Comparison of ENCODE assay signal across 24 mouse cellular contexts in the genomic region with DNA sequence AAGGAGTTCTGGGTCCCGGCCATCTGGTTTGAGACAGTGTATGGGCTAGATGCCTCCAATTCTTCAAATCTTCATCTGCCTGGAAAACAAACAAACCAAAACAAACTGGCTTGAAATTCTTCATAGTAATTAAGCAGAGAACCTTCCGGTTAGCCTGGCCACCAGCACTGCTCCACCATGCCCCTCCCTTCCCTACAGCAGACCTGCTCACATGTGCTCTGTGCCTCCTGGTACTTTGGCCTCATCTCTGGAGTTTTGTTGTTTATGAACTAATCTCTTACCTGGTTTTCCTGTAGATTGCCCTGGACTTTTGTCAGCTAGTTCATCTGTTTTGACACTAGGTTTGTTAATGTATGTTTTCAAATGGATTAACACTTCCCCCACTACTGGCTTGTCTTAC. TPM values are rescaled to one million over a fixed set of nuclear protein-coding genes. Genes with fewer than 3 reads are reported as not detected.
DNase-seq lines count a peak whose midpoint lies in the region; ATAC-seq lines count a peak whose summit lies in the region.
"Had no signal": no experiment of that assay in that cellular context is flagged by ENCODE, and none has a peak within 500 bp of the region (broad histone marks: within the 10 kb centered on the region; RNA-seq: fewer than 3 reads in every experiment).

No protein-coding gene starts in this region.

- H3K27me3 ChIP-seq in intestine, embryonic 14.5 days (replicated peaks; ENCODE audit: control insufficient read depth, insufficient read depth, low read length): no peaks in the 10 kb centered on the region
- H3K27me3 ChIP-seq in intestine, embryonic 15.5 days (replicated peaks): no peaks in the 10 kb centered on the region
- H3K27me3 ChIP-seq in kidney, embryonic 14.5 days (ENCODE audit: control insufficient read depth, insufficient read depth, low read length): no peaks in the 10 kb centered on the region
- H3K27me3 ChIP-seq: embryonic facial prominence, embryonic 12.5 days; limb, embryonic 15.5 days; neural tube, embryonic 12.5 days had no signal

- no peaks in the 10 kb centered on the region for H3K36me3 ChIP-seq in intestine, embryonic 14.5 days (ENCODE audit: control insufficient read depth, insufficient read depth, low read length)
- no peaks in the 10 kb centered on the region for H3K36me3 ChIP-seq in intestine, embryonic 15.5 days
- H3K36me3 ChIP-seq in kidney, embryonic 14.5 days (ENCODE audit: control insufficient read depth, insufficient read depth, low read length): no peaks in the 10 kb centered on the region
- H3K36me3 ChIP-seq: embryonic facial prominence, embryonic 12.5 days; forebrain, embryonic 12.5 days; heart, embryonic 10.5 days; limb, embryonic 15.5 days; neural tube, embryonic 12.5 days had no signal

- ATAC-seq in intestine, embryonic 14.5 days (replicated peaks; ENCODE audit: low FRiP score, low TSS enrichment, low read depth): no peak
- peak; percentile 79 for ATAC-seq in intestine, embryonic 15.5 days
- ATAC-seq in kidney, embryonic 14.5 days (ENCODE audit: low FRiP score, low TSS enrichment): 0 out of 2 replicates have a peak, but pooled peaks have one; percentile 35
- ATAC-seq: hindbrain, postnatal 0 days had no signal

- H3K4me3 ChIP-seq in intestine, embryonic 14.5 days (ENCODE audit: low read depth, low read length): no peak overlapping the region
- no peak overlapping the region for H3K4me3 ChIP-seq in intestine, embryonic 15.5 days (replicated peaks)
- H3K4me3 ChIP-seq in kidney, embryonic 14.5 days (ENCODE audit: low read length): no peak overlapping the region
- H3K4me3 ChIP-seq: embryonic facial prominence, embryonic 12.5 days; forebrain, embryonic 12.5 days; gastrocnemius, adult 2 months; heart, embryonic 10.5 days; left cerebral cortex, adult 2 months; limb, embryonic 15.5 days; neural tube, embryonic 12.5 days had no signal

- WGBS in intestine, embryonic 14.5 days: 35% methylated on average over 2 of the region's 2 CpGs
- WGBS in intestine, embryonic 15.5 days: 31% methylated on average over 2 of the region's 2 CpGs
- 45% methylated on average over 2 of the region's 2 CpGs for WGBS in kidney, embryonic 14.5 days

- H3K27ac ChIP-seq in intestine, embryonic 14.5 days (ENCODE audit: low read depth): no peak overlapping the region
- no peak overlapping the region for H3K27ac ChIP-seq in intestine, embryonic 15.5 days
- no peak overlapping the region for H3K27ac ChIP-seq in kidney, embryonic 14.5 days (ENCODE audit: low read depth, low read length)
- H3K27ac ChIP-seq: embryonic facial prominence, embryonic 12.5 days; forebrain, embryonic 12.5 days; gastrocnemius, adult 2 months; heart, embryonic 10.5 days; hindbrain, postnatal 0 days; left cerebral cortex, adult 2 months; limb, embryonic 15.5 days; neural tube, embryonic 12.5 days had no signal

- peak; percentile 51 for DNase-seq in intestine, embryonic 14.5 days (ENCODE audit: low spot score)
- DNase-seq in kidney, postnatal 25 days: peak; percentile 39 to 75
- no peak for DNase-seq in left cerebral cortex, adult 9 months (ENCODE audit: low spot score in 2 of 2)
- no peak for DNase-seq in c-Kit-positive CD71-positive TER-119-positive erythroid progenitor cells, embryonic 14.5 days (ENCODE audit: low spot score)
- DNase-seq in ovary, postnatal 10 days (ENCODE audit: low spot score): no peak
- DNase-seq: adrenal gland, adult 8-10 months; cerebellum, adult 18-20 months; cerebellum, postnatal 14 days; gastrocnemius, adult 2 months; left cerebral cortex, postnatal 4 days; lung, embryonic 14.5 days; midbrain, embryonic 14.5 days; right cerebral cortex, postnatal 4 days; thymus, adult 2 months; thymus, postnatal 4 days had no signal

- no peaks in the 10 kb centered on the region for H3K9me3 ChIP-seq in intestine, embryonic 14.5 days (ENCODE audit: control insufficient read depth, low read length)
- no peaks in the 10 kb centered on the region for H3K9me3 ChIP-seq in intestine, embryonic 15.5 days
- no peaks in the 10 kb centered on the region for H3K9me3 ChIP-seq in kidney, embryonic 14.5 days (ENCODE audit: control insufficient read depth, low read length)
- H3K9me3 ChIP-seq: embryonic facial prominence, embryonic 12.5 days; forebrain, embryonic 12.5 days; heart, embryonic 10.5 days; limb, embryonic 15.5 days; neural tube, embryonic 12.5 days had no signal

- H3K4me1 ChIP-seq in intestine, embryonic 14.5 days (replicated peaks; ENCODE audit: control insufficient read depth, insufficient read depth, low read length): peaks cover 7% of the 10 kb centered on the region
- H3K4me1 ChIP-seq in intestine, embryonic 15.5 days (replicated peaks): peaks cover 4% of the 10 kb centered on the region
- peaks cover 4% of the 10 kb centered on the region; the same call in 1 of the 2 replicates for H3K4me1 ChIP-seq in kidney, embryonic 14.5 days (ENCODE audit: control insufficient read depth, insufficient read depth, low read length)
- H3K4me1 ChIP-seq: forebrain, embryonic 12.5 days; heart, embryonic 10.5 days; limb, embryonic 15.5 days; neural tube, embryonic 12.5 days had no signal

- H3K4me2 ChIP-seq in intestine, embryonic 14.5 days (ENCODE audit: low read length): no peak overlapping the region
- no peak overlapping the region for H3K4me2 ChIP-seq in intestine, embryonic 15.5 days (replicated peaks)
- no peak overlapping the region for H3K4me2 ChIP-seq in kidney, embryonic 14.5 days (replicated peaks; ENCODE audit: low read depth, low read length)
- H3K4me2 ChIP-seq: embryonic facial prominence, embryonic 12.5 days; forebrain, embryonic 12.5 days; limb, embryonic 15.5 days; lung, embryonic 14.5 days; neural tube, embryonic 12.5 days had no signal

- no peak overlapping the region for H3K9ac ChIP-seq in intestine, embryonic 14.5 days (ENCODE audit: low read length)
- H3K9ac ChIP-seq in intestine, embryonic 15.5 days: no peak overlapping the region
- H3K9ac ChIP-seq in kidney, embryonic 14.5 days (ENCODE audit: low read depth, low read length): no peak overlapping the region
- H3K9ac ChIP-seq: embryonic facial prominence, embryonic 12.5 days; forebrain, embryonic 12.5 days; limb, embryonic 15.5 days; lung, embryonic 14.5 days; neural tube, embryonic 12.5 days had no signal

RNA-seq across cellular contexts. Expression of a gene that starts 5.4 kb away (rescaled TPM):
- polyA plus RNA-seq in intestine, embryonic 14.5 days (2014; fragmentation: Nextera tagmentation; extraction: Ambion mirVana): 114 and 132 TPM in 2 replicates
- polyA plus RNA-seq in intestine, embryonic 15.5 days (2015; fragmentation: Nextera tagmentation; extraction: Ambion mirVana): 94.3 and 98.5 TPM in 2 replicates
- polyA plus RNA-seq in kidney, embryonic 14.5 days (2014; fragmentation: Nextera tagmentation; extraction: Ambion mirVana): 91.3 and 92.2 TPM in 2 replicates

Comparison
In these comparisons a context has a peak if more than half of its experiments do, and no peak if none do; other contexts are left out.
1. DNase-seq: peak in intestine, embryonic 14.5 days (single experiment) and kidney, postnatal 25 days (2 of 2); none in left cerebral cortex, adult 9 months (0 of 2), c-Kit-positive CD71-positive TER-119-positive erythroid progenitor cells, embryonic 14.5 days (single experiment) and ovary, postnatal 10 days (single experiment).